Mouse (Mus musculus) cerebellum, adult 18-20 months (tissue): ENCODE measurements at regions not wholly inside any gene's neighbourhood (a gene's known extent, or its start where the extent isn't known, plus 50 kb on each side); places are given as distances from the start of the nearest gene placed in this dataset.
A peak's percentile ranks its signal among the peaks of the same experiment; 100 is the strongest.

Source experiments
- DNase-seq, 2 experiments: peaks; one replicate each; pipeline ENCODE4 v3.0.0; 2021

DNA sequence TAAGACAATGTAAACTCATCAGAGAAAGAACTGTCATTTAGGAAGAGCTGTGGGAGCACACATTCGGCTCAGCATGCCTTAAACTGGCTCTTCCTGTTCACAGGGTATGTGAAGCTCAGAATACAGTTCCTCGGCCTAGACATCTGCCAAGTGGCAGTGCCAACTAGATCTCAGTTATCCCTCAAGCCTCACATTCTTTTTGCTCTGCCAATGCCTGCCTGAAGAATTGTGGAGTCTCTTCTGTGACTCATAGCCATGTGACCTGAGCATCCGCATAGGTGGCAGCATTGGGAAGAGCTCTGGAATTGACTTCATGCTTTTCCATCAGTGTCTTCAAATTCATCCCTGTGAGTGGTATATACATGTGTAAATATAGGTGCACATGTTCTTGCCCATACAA, 59.7 kb downstream of the Prlhr start:
- no peak for DNase-seq

DNA sequence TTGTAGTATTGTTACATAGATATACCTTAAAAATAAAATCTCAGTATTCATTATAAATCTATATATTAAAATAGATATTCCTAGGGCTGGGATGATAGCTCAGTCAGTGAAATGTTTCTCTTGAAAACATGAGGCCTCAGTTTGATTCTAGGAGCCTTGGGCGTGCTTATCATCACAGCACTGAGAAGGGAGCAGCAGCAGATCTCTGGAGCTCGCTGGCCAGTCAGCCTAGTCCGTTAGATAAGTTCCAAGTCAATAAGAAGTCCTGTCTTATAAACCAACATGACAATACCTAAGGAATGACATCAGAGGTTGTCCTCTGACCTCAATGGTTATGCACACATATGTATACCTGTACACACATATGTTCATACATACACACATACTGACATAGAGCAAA, 68.7 kb downstream of the Prlhr start:
- no peak for DNase-seq

DNA sequence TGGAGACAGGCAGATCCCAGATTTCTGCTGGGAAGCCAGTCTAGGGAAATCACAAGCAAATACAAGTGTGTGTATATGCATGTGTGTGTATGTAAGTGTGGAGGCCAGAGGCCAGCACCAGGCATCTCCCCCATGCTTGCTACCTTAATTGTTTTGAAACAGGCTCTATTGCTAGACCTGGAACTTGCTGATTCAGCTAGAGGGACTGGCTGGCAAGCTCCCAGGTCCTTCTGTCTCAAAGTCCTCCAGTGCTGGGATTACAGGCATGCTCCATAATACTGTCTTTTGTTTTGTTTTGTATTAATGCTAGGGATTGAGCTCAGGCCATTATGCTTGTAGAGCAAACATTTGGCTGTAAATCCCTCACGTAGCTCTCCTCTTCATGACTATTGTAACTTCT, 70.4 kb downstream of the Prlhr start:
- DNase-seq = no peak

DNA sequence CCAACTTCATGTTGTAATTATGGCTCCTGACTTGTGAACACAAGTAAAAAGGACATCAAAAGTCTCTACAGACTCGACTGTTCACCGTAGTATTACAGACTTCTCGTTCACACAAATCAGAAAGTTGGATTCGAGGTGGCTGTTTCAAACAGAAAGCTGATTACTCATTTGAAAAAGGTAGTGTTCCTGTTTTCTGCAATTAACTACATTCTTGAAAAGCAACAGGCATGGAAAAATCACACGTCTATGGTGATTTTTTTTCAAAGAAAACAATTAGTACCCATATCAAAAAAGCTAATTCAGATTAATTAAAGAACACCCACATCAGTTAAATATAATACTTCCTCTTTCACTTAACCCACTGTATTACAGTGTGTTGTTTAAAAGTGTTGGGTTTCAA, 71.5 kb downstream of the Prlhr start:
- DNase-seq = no peak

DNA sequence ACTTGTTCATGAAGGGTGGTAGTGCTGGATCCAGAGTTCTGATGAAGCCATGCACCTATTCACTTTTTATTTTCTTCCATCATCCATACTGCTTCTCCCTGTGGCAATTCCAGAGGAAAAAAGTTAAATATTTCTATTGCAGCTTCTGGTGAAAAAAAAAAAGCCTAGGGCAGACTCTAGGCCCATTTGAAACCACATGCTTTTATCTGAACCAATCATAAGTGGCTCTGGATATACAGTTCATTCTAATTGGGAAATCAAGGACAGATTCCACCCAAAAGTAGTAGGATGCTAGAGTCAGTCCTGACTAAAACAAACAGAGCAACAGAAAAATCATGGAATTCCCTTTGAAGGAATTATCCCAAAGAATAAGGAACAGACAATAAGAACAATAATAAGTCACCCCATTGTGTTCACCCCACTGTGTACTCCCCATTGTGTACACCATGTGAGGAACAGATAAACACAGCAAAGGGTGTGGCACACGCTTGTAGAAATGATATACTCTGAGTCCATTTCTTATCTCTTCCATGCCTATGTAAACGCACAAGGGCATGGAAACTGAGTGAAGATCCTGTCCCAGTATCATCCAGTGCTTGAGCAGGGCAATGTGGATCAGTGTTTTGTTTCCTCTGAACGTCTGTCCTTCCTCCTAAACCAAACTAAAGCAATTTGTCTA, 81.4 kb downstream of the Prlhr start:
- no peak for DNase-seq

DNA sequence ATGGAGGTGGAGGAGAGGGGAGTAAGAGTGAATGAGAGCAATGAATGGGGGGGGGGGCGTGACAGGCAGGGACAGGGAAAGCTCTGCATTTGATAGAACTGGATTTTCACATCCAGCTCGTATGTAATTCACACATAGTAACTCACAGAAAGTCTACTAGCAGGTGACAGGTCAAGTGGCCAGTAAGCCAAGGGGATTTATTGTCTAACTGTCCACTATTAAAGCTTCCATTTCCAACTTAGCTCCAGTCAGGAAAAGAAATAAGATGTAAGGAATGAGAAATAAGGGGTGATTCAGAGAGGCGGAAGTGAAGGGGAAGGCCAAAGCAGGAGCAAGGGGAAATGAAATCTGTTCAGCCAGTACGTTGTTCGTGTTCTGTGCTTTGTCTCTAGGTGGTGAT, 83.4 kb downstream of the Prlhr start:
- DNase-seq = no peak

DNA sequence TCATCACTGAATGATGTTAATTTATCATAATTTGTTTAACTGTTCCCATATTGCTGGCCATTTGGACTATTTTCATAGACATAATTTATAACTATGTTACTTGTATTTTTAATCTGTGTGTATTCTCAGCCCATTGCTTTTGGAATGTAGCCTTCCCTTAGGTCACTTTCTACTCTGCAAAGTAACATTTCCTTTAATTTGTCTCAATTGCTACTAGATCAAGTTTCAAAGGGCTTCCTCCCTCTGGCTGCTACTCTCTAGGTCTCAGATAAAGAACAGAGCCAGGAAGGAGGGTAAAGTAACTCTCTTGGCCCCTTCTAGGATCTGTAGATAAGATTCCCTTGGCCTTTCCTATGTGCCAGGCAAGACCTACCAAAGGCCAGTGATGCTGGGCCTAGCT, 85.4 kb downstream of the Prlhr start:
- no peak for DNase-seq

DNA sequence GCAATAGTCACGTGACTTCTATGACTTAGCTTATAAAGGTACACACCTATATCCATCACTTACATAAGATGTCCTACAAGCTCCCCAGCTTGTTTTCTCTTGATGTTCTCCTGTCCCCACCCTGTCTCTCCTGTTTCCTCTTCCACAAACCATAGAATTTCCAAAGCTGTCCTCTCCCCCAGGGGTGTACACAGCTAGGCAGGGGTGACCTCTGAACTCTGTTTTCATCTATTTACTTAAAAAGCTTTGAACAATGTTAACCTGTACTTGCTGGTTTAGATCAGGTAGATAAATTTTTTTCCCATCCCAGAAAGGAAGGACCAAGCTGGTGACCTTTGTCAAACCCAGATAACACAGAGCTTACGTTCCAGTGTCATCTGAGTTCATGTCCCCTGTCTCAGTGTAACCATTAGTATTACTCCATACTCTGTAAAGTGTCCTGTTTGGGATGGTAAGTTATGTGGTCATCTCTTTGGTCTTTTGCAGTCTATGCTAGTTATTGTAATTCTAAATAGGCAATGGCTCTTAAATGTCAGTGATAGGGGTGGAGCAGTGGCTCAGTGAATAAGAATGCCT, 89.0 kb downstream of the Prlhr start:
- no peak for DNase-seq

DNA sequence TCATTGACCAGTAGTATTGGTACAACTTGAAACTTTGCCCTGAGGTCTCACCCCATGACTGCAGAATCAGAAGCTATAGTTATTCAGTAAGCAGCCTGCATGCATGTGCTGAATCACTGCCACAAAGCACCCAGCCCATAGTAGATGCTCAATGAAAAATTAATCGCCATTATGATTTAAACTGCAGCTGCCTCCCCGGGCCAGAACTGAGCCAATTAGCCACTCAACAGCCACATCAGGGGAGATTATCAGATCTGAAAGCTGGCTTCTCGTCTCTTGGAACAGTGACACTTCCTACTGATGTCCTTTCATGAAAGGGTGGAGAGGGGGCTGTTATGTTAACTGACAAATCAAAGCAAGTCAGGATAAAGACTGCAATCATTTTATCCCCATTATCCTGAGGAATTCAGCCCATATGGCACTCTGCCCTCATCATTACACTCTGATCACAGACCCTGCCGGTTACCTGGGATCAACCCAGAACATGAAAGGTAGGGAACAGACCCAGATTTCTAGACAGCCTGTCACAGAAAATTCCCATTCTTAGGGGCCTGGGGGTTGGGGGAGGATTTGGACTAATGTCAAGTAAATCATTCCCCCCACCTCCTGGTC, 104.0 kb downstream of the Prlhr start:
- no peak for DNase-seq

DNA sequence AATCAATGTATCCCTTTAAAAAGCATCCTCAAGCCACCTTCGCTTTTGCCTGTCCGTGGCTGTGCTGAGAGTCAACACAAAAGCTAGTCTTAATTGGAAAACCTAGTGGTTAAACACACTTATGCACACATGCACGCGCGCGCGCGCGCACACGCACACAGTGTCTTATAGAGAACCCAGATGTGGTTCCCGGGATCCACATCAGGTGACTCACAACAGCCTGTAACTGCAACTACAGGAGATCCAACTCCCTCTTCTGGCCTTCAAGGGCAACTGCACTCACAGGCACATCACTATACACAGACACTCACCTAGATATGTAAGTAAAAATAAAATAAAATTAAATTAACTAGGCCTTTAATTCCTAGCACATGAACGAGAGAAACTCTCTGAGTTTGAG, 118.4 kb upstream of the Fam204a start:
- DNase-seq = no peak

DNA sequence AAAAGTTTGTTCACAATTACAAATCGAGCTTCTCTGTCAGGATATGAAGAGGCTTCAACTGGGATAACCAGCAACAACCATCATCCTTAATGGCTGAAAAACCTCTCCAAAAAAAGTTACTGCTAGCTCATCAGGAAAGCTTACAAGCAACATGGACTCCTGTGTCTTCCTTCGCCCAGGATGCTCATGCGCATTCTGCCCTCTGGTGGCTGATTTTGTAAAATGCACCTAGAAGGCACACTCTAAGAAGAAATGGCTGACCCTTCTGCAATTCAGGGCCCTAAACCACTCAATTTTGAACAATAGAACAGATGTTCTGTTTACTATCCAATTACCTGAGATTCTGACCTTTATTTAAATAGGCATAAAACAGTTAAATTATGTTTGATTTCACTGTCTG, 115.0 kb upstream of the Fam204a start:
- DNase-seq = peak; percentile 22 to 29

DNA sequence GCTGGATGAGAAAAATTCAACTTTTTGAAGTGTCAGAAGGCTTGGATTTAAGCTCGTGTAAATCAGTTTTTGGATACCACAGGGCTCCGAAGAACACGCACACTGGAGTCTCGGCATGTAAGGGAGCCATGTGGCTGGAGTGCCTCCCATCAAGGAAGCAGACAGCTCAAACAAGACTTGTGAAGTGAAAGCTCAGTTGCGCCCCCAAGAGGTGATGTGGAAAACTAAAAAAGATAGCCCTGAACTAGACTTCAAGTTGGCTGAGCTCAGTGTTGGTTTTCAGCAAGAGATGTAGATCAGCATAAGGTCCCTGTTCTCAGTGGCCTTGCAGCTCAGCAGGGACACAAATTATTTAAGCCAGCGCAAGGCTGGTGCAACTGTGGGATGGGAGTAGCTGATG, 113.7 kb upstream of the Fam204a start:
- no peak for DNase-seq

DNA sequence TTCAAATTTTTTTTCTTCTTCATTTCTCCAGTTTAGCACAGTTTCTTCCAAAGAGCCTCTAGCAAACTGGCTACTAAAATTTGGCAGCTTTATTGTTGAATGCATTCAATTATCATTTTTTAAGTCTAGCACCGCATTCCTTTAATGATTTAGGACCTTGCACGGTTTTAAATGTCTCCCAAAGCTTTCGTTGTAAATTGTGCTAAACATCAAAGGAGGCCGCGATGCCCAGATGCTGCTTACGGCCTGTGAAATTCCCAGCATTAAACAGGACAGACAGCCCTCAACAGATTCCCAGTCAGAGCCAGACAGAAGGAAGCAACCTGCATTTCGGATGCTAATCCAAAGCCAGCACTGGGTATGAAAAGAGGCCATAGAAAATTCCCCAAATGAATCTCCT, 108.0 kb upstream of the Fam204a start:
- no peak for DNase-seq

DNA sequence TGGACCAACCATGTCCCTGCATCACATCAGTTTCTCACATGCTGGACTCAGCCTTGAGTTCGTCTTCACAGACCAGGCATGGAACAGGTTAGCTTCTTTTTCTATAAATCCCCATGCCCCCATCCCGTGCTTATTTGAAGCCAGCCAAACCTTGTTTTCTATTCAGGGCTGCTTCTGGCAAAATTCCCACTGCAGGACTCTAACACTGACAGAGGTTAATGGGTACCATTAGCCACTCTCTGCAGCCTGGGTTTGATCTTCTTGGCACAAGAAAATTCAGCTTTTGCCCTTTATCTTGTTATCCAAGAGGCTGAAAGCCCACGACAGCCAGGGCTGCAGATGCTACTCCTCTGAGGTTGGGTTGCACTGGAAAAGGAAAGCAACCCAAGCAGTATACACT, 101.8 kb upstream of the Fam204a start:
- no peak for DNase-seq

DNA sequence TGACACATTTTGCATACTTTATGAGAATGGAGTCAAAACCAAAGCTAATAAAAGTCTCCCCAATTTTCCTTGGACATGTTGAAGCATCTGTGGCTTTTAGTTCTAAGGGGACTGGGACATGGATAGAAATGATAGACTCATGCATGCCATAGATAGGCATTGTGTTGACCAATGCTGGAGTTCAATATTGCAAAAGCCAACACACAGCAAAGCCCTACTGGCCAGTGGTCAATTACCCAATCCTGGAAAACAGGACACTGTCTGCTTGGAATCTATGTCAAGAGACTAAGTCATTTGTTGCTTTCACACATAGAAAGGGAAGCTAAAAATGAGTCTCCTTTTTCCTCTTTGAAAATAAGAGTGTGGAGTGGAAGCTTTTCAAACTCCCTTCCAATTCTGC, 99.1 kb upstream of the Fam204a start:
- DNase-seq = no peak

DNA sequence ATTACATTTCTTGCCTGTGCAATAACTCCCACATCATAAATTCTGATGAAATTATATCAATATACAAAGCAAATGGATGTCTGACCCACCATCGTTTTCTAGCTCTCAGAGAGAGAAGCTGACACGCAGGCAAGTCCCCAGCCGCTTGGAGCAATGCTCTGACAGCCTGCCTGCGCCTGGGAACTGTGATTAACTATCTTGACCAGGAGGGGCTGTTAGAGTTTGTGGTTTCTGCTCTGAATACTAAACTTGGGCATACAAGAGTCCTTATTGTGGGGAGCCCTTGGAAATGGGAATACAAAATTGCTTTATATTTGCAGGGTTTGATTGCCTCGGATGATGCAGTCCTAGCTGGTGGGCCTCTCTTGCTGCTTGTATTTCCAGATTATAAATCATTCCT, 98.6 kb upstream of the Fam204a start:
- DNase-seq = no peak

DNA sequence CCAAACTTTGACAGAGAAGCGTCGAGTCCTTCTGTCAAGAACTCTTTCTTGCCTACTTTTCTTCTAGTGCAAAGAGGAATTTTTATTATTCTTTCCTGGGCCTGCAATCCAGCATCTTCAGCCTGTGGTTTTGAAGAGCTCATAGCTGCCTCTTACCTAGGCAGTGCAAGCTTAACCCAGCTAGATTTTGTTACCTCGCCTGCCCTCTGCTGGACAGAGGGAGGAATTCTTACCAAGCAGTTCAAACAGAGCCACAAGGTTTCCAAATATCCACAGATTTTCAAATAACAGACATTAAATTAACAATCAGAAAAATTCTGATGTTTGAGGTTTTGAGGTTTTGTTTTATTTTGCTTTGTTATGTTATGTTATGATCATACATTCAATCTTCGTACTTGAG, 84.1 kb upstream of the Fam204a start:
- peak; percentile 64 to 70 for DNase-seq

DNA sequence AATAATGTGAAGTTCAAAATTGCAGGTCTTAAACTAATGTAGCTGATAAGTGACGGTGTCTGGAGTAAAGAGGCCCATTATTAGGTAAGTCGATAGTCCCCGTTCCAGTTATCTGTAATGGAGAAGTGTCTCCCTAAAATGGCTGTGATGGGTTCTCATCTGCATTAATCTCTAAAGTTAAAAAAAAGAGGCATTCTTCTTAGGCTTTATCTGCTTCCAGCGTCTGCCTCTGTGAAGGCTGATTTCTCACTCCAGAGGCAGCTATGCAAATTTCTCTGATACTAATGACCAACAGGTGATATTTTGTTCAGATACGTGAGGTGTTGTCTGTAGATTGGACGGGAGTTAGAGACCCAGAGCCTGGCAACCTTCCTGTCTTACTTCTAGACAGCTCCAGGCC, 75.9 kb upstream of the Fam204a start:
- no peak for DNase-seq

DNA sequence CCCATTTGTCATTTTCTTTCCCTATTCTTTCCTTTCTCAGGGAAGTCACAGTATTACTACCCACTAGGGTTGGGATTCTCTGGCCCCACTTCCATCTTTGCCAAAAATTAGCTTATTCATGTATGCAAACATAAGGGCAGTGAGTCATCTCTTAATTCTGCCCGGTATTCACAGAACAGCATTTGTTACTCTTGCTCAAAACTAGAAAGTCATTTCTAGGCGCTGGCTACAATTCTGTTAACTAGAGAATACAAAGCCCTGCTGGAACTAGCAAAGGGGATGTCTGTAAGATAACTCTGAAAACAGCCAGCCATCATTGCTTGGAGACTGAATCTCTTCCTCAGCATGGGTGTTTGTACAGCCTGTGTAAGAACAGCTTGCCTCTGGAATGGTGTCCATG, 74.4 kb upstream of the Fam204a start:
- no peak for DNase-seq

DNA sequence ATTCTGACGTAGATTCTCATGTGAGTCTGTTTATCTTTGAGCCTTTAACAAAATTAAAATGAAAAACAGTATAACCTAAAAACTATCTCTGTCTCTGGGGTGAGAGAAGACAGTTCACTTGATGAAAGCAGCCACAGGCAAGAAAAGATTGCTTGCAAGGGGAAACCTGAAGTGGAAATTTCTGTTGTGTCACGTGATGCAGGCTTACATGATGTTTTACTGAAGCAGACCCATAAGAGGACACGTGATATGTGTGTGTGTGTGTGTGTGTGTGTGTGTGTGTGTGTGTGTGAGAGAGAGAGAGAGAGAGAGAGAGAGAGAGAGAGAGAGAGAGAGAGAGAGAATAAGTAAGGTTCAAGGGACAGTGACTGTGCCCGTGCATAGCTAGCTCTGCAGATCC, 63.7 kb upstream of the Fam204a start:
- DNase-seq = no peak

DNA sequence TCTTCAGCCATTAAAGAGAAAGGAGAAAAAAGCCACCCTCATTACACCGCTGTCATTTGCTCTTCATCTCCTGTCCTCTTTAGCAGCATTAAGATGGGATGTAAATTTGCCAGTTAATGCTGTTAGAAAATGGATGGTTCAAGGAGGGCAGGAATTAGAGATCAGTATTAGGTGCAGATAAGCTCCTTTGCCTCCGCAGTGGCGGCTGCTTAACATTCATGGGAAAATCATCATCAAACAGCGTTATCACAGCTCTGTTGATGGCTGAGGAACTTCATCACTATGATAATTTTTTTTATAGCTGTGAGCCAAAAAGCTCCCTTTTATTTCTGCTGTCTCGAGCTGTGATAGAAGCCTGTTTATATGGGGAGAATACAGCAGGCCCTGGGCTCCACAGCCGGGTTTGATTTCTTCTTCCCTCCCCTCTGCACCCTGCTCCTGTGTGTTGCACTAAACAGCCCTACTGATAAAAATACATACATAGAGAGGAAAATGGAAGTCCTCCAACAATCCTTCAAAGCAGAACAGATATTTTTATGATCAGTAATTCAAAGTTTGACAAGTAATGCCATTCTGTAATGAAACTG, 60.4 kb upstream of the Fam204a start:
- no peak for DNase-seq

DNA sequence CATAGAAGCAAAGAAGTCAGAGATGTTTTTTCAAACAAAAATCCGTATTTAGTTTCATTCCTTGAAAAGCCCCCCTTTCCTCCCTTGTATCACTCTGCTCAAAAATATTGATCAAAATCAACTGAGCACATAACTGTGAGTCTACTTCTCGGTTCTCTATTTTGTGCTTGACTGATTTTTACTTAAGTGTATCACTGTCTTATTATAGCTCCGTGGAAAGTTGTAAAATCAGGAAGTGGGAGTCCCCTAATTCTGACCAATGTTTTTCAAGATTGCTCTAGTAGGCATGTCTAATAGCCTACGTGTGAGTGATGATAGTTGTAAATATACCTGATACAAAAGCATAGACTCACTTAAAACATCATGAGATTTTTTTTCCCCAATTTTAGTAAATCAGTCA, 58.4 kb upstream of the Fam204a start:
- DNase-seq = no peak
